Mouse (Mus musculus) kidney, embryonic 14.5 days (tissue): ENCODE data around the gene Prph. TPM values are rescaled to one million over a fixed set of nuclear protein-coding genes. Genes with fewer than 3 reads are reported as not detected.

Source experiments
- ATAC-seq: fragments of 200-750 bp; cut with Nextera tagmentation; 2 replicates; pipeline ENCODE4 v1.8.0; 2017; ENCODE audit warnings: moderate number of reproducible peaks, mild to moderate bottlenecking, moderate TSS enrichment, moderate library complexity; ENCODE audit not compliant: low FRiP score, low TSS enrichment
- H3K27ac ChIP-seq: fragments of 300-500 bp; sonication (generic); 2 replicates; pipeline ENCODE4 v1.5.1; 2014; ENCODE audit warnings: low read depth, mild to moderate bottlenecking, low read length, moderate library complexity, mixed read lengths
- H3K27me3 ChIP-seq: fragments of 300-500 bp; sonication (generic); 2 replicates; pipeline ENCODE4 v1.6.1; 2014; ENCODE audit warnings: mild to moderate bottlenecking, low read length; ENCODE audit not compliant: control insufficient read depth, insufficient read depth
- H3K36me3 ChIP-seq: fragments of 300-500 bp; sonication (generic); 2 replicates; pipeline ENCODE4 v1.6.1; 2014; ENCODE audit warnings: low read length, mixed read lengths; ENCODE audit not compliant: control insufficient read depth, insufficient read depth
- H3K4me1 ChIP-seq: fragments of 300-500 bp; sonication (generic); 2 replicates; pipeline ENCODE4 v1.6.1; 2014; ENCODE audit warnings: low read length, mixed read lengths; ENCODE audit not compliant: control insufficient read depth, insufficient read depth
- H3K4me2 ChIP-seq: fragments of 300-500 bp; sonication (generic); replicated peaks from 2 replicates; pipeline ENCODE4 v1.6.1; 2014; ENCODE audit warnings: low read depth, mild to moderate bottlenecking, low read length
- H3K4me3 ChIP-seq: fragments of 300-500 bp; sonication (generic); 2 replicates; pipeline ENCODE4 v1.5.1; 2014; ENCODE audit warnings: mild to moderate bottlenecking, low read length
- H3K9ac ChIP-seq: fragments of 300-500 bp; sonication (generic); 2 replicates; pipeline ENCODE4 v1.6.1; 2014; ENCODE audit warnings: low read depth, mild to moderate bottlenecking, low read length, moderate library complexity
- H3K9me3 ChIP-seq: fragments of 300-500 bp; sonication (generic); 2 replicates; pipeline ENCODE4 v1.6.1; 2016; ENCODE audit warnings: low read length; ENCODE audit not compliant: control insufficient read depth
- WGBS: fragments of 180-500 bp; shearing (Covaris S2); extraction: QIAGEN DNeasy Blood & Tissue Kit; methylation state at CpG from one replicate; pipeline ENCODE4 v1.1.7; 2014; 5-methylcytosine and 5-hydroxymethylcytosine counted together
- polyA plus RNA-seq: library from polyadenylated mRNA; unstranded; fragments of >200 nt; fragmentation: Nextera tagmentation; extraction: Ambion mirVana; gene quantifications from 2 replicates; pipeline ENCODE4 v1.2.1, GENCODE M21; 2014

Gene Prph
- polyA plus RNA-seq, 1 experiment from 2014 or later: 0.31 TPM

DNA sequence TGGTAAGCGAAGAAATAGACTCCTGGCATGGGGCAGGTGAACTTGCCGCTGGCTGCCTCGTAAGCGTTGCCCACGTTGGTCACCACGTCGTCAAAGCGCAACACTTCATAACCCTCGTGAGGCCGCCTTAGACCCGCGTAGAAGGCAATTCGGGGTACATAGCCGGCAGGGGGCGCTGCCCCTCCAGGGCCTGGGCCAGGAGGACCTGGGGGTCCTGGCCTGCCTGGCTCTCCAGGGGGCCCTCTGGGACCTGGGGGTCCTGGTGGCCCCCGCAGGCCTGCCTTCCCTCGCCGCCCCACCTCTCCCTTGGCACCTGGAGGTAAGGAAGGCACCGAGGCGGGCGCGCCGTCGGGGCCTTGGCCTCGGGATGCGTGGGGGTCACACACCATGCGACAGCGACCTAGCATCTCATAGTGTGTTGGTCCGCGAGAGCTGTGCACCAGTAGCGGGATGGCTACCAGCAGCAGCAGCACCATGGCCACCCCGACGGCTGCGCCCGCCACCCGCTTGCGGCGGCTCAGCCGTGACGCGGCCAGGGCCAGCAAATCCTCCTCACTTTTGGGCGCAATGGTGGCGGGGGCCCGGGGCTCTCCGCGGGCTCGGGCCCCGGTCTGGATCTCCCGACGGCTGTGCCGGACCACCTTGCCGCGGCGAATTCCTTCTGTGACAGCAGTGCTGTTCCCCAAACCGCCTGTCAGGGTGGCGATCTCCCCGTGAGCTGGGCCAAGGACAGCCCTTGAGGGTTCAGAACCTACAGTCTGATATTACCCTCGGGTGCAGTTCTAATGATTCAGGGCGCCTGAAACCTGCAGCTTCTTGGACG lies 32.5 kb downstream of the Prph start, which contains the start of gene C1ql4:
Gene C1ql4, minus strand, starts transcription at position 565 of the 823 bp plus-strand sequence.
- Histone ChIP-seq H3K9ac (0 out of 2 replicates have a peak within 1 kb of the TSS, but pooled peaks have one; percentile 7), H3K27me3 (peaks cover 79% of the 10 kb centered on the region), H3K36me3 (peaks cover 10% of the 10 kb centered on the region), H3K4me3 (peak within 1 kb of the TSS; percentile 24), H3K9me3 (no peaks in the 10 kb centered on the region), H3K4me2 (peak within 1 kb of the TSS; percentile 38), H3K4me1 (peaks cover 10% of the 10 kb centered on the region), H3K27ac (no peak within 1 kb of the TSS)
- 6% methylated on average over 60 of the region's 60 CpGs for WGBS
- no peak for ATAC-seq

- Histone ChIP-seq H3K4me1 (peaks cover 12% of the 10 kb centered on the region), H3K9ac (0 out of 2 replicates have a peak overlapping the region, but pooled peaks have one; percentile 7), H3K27ac (no peak overlapping the region), H3K9me3 (no peaks in the 10 kb centered on the region), H3K36me3 (peaks cover 2% of the 10 kb centered on the region; the same call in 1 of the 2 replicates), H3K4me2 (peak overlapping the region; percentile 38), H3K27me3 (peaks cover 83% of the 10 kb centered on the region), H3K4me3 (peak overlapping the region; percentile 24)
- ATAC-seq: peak; percentile 63
- under 1% methylated on average over 27 of the region's 27 CpGs for WGBS
Observed at GRCm38 (mm10) chr15:99088292-99088691, 33.3 kb downstream of the Prph start.

- H3K36me3 ChIP-seq: no peaks in the 10 kb centered on the region
- ATAC-seq: no peak
- WGBS: 9% methylated on average over 14 of the region's 14 CpGs
- H3K4me2 ChIP-seq: peak overlapping the region; percentile 32
- H3K9ac ChIP-seq: no peak overlapping the region
- H3K27me3 ChIP-seq: peaks cover 79% of the 10 kb centered on the region
- peaks cover 18% of the 10 kb centered on the region for H3K4me1 ChIP-seq
- no peaks in the 10 kb centered on the region for H3K9me3 ChIP-seq
- peak overlapping the region; percentile 24; the same call in 1 of the 2 replicates for H3K4me3 ChIP-seq
- H3K27ac ChIP-seq: no peak overlapping the region
Observed at GRCm38 (mm10) chr15:99089069-99089468, 34.1 kb downstream of the Prph start.

DNA sequence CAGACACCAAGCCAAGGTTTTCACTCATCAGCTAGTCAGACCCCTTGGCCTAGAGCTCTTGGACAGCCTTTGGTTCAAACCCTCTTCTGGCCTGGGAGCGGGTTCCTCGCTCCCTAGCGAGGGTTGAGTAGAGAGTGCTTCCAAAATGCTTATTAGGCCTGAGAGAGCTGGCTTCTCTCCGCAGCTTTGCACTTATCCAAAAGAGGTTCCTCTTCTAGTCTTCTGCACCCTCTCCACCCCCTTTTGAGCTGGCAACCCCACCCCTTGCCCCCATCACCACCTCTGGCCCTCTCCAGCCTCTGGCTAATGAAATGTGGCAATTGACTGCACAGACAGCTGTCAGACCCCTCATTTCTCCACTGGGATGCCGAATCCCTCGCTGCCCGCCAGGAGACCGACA lies 37.9 kb downstream of the Prph start, which contains the start of gene Dnajc22:
Gene Dnajc22, plus strand, starts transcription at position 301 of the 400 bp plus-strand sequence.
- no peak for ATAC-seq
- Histone ChIP-seq H3K4me2 (peak within 1 kb of the TSS; percentile 84), H3K4me3 (peak within 1 kb of the TSS; percentile 39), H3K4me1 (peaks cover 49% of the 10 kb centered on the region), H3K27ac (peak within 1 kb of the TSS; percentile 48; the same call in 1 of the 2 replicates), H3K9me3 (no peaks in the 10 kb centered on the region), H3K36me3 (no peaks in the 10 kb centered on the region), H3K9ac (peak within 1 kb of the TSS; percentile 56), H3K27me3 (peaks cover 71% of the 10 kb centered on the region)
- WGBS: 36% methylated on average over 8 of the region's 8 CpGs

DNA sequence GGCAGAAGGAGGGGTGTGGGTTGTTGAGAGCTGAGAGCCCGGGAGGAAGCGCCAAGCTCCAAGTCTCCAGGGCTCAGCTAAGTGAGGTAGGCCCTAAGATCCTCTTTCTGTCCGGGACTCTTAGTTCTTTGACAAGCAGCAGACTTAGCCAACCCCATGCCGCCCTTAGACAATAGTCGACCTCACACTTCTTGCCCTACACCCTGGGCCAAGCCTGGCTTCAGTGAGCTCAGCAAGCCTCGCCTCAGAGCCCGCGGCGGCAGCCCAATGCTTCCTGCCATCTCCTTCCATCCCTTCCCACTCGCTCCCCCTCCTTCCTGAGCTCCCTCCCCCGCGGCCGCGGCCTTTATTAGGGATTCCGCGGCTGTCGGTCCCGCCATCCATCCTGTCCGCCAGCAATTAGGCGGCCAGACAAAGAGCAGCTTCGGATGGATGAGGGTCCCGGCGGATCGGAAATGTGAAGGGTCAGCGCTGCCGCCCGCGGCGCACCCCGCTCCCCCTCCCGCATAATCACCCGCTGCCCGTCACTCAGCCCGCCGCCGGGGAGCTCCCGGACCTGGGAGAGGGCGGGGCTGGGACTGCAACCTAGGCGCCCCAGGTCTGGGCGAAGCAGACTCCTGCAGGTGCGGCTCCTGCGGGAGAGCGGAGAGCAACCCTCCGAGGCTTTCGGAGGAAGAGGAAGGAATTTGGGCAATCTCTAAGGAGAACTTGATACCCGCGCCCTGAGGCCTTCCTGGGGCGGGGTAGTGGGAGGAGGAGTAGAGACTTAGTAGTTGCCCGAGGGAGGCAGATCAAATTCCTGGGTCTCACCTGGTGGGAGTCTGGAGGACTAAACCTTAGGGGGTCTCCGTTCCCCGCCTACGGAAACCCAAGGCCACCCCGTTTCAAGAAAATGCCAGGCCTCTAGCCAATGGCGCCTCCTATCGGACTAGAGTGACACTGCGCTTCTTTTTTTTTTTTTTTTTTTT lies 38.6 kb downstream of the Prph start:
- H3K4me3 ChIP-seq: peak overlapping the region; percentile 39
- peak overlapping the region; percentile 56 for H3K9ac ChIP-seq
- H3K27ac ChIP-seq: peak overlapping the region; percentile 48; the same call in 1 of the 2 replicates
- H3K4me1 ChIP-seq: peaks cover 52% of the 10 kb centered on the region
- H3K4me2 ChIP-seq: peak overlapping the region; percentile 84
- H3K27me3 ChIP-seq: peaks cover 70% of the 10 kb centered on the region
- WGBS: under 1% methylated on average over 56 of the region's 56 CpGs
- H3K36me3 ChIP-seq: no peaks in the 10 kb centered on the region
- H3K9me3 ChIP-seq: no peaks in the 10 kb centered on the region
- peak; percentile 17; the same call in 1 of the 2 replicates for ATAC-seq

GRCm38 (mm10) chr15:99094631-99095270 lies 39.8 kb downstream of the Prph start:
- Histone ChIP-seq H3K4me1 (peaks cover 45% of the 10 kb centered on the region), H3K4me2 (peak overlapping the region; percentile 22), H3K4me3 (no peak overlapping the region; the same call in 1 of the 2 replicates), H3K27ac (no peak overlapping the region), H3K36me3 (no peaks in the 10 kb centered on the region), H3K9me3 (no peaks in the 10 kb centered on the region), H3K27me3 (peaks cover 64% of the 10 kb centered on the region), H3K9ac (no peak overlapping the region)
- WGBS: under 1% methylated on average over 27 of the region's 27 CpGs
- peak; percentile 65 for ATAC-seq

DNA sequence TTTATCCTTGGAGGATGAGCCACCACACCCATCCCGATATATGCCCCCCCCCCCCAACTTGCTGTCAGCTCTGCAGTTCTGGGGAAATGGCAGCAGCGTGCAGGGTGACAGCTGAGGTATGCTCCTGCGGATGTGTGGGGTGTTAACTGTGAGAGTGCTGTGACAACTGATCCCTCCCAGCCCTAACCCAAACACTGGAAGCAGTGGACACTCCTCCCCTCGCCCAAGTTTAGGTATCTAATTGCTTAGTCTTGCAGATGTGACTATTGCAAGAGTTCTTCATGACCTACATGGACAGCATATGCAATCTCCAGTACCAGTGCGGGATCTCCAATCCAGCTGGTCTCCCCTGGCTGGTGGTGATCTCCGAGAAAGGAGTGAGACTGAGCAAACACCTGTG lies 40.4 kb downstream of the Prph start:
- Histone ChIP-seq H3K9me3 (no peaks in the 10 kb centered on the region), H3K9ac (no peak overlapping the region), H3K27ac (peak overlapping the region; percentile 24), H3K4me3 (no peak overlapping the region), H3K4me2 (peak overlapping the region; percentile 22), H3K4me1 (peaks cover 45% of the 10 kb centered on the region), H3K36me3 (no peaks in the 10 kb centered on the region), H3K27me3 (peaks cover 58% of the 10 kb centered on the region)
- 6% methylated on average over 6 of the region's 6 CpGs for WGBS
- no peak for ATAC-seq
